Mouse (Mus musculus) thymus, adult 2 months (tissue): Measurements from ENCODE around the gene Mboat2.

ENCODE experiments used
- CTCF ChIP-seq: fragments of 200-500 bp; IDR thresholded peaks from 2 replicates; pipeline ENCODE4 v1.5.1; 2012; ENCODE audit warnings: mild to moderate bottlenecking, control low read depth, low read length, moderate library complexity, borderline replicate concordance; ENCODE audit not compliant: control insufficient read depth, poor library complexity, insufficient read depth; ENCODE audit errors: extremely low read depth
- POLR2A ChIP-seq: fragments of 200-500 bp; IDR thresholded peaks from 2 replicates; pipeline ENCODE4 v1.6.1; 2012; ENCODE audit warnings: mild to moderate bottlenecking, low read length, control low read depth, moderate library complexity; ENCODE audit not compliant: control insufficient read depth, poor library complexity, insufficient read depth; ENCODE audit errors: extremely low read depth

DNA sequence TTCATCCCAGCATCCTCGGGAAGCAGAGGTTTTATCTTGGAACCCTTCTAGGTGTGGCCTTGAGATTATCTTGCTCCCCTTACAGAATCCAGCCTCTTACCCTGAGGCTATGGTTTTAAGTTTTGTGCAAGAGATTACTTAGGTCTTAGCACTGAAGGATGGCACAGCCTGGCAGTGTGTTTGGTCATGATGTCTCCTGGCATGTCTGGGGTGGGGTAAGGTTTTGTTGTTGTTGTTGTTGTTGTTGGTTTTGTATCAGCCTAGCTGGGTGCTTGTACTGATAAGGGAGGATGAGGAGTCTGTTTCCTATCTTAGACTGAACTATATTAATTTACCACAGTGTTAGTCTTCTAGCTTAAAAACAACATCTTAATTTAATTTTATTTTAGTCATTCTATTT is 105.6 kb downstream of the Mboat2 start:
- TF ChIP-seq CTCF, result no peak
- no peak for TF ChIP-seq POLR2A
